Mouse (Mus musculus) heart, adult 18-20 months (tissue): Measurements from ENCODE around the gene Borcs7. TPM values are rescaled to one million over a fixed set of nuclear protein-coding genes. Genes with fewer than 3 reads are reported as not detected.
"Not testable (repeated sequence)": the region's sequence is repeated elsewhere in the genome, so short reads cannot be mapped to it uniquely, and the experiment has no call there.

Source experiments
- DNase-seq, 2 experiments: peaks; one replicate each; pipeline ENCODE4 v3.0.0; 2021 to 2022; ENCODE audit warnings: mixed read lengths in 1 of 2
- total RNA-seq, 2 experiments: library from RNA; stranded (reverse); gene quantifications; 2 replicates each; pipeline ENCODE4 v1.2.3; 2021

The Borcs7 gene
- total RNA-seq, 2 experiments from 2014 or later, result 7.5 to 8.8 TPM

DNA sequence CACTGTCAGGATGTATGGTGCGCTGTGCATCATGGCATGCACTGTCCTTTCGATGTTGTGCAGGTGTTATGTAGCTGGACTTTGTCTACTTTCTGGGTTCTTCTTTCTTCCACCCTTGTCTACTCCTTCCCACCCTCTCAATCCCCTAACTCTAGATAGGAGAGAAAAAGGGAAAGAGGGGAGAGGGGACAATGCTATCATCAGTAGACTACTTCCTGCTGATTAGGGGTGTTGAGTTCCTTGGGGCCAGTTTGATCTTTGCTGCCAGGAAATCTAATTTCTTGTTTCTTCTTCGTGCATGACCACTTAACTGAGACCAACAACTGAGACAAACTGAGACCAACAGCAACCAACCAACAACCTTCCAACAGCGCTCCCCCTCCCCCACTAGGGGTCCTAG, 20.9 kb downstream of the Borcs7 start:
- no peak for DNase-seq

DNA sequence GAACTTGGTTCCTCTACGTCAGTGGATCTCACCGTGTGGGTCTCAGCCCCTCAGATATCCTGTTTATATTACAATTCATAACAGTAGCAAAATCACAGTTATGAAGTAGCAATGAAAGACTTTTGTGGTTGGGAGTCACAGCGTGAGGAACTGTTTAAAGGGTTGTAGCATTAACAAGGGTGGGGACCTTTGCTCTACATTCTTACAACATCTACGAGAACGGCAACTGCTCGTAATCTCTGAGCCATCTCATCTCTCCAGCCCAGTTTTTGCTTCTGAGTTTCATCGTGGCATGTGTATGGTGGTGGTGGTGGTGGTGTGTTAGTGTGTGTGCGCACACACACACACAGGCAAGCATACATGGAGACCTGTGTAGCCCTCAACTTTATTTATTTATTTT, 24.5 kb downstream of the Borcs7 start:
- no peak for DNase-seq

DNA sequence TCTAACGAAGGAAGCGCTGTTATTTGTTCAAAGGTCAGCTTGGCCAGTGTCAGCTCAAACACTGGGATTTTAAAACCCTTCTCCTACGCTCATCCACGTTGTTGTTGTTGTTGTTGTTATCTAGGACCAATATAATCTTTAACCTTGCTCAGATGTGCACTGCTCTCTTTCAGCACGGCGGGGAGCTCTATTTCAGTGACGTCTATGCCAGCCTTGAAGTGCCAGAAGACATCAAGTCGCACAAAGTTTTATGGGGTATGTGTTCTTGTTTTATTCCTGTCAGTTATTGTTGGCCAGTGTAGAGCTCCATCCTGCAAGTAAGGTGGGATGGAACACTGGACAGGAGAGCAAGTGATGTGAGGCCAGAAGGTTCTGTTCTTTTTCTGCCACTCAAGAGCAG, 25.3 kb downstream of the Borcs7 start:
- DNase-seq, result no peak

DNA sequence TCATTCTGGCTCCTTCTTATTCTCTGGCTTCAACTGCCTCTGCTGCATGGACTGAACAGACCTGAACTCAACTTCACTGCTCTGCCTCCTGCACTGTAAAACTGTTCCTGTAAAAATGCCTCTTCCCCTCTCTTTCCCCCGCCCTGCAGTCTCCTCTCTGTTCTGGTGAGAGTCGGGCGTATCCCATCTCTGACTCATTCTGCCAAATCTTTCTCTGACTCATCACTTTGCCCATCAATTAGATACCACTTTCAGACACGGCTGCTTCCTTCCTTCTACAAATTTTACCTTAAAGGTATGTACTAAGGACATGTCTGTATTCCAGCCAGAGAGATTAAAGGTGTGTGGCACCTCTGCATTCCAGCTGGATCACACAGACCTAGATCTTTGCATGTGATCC, 28.4 kb downstream of the Borcs7 start:
- no peak for DNase-seq

DNA sequence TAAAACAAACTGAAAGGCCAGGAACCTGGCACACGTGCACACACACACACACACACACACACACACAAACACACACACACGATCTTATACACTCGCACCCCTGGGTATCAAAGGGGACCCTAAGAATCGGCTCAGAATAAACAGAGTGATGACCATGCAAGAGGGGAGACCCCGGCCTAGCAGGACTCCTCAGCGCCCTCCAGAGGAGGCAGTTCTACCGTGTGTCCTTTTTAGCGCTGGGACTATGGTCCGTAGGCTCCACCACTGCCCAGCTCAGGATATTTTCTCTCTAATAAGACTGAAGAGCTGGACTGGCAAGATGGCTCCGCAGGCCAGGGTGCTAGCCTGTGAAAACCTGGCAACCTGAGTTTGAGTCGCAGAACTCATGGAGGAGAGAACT, 34.7 kb downstream of the Borcs7 start:
- no peak for DNase-seq

DNA sequence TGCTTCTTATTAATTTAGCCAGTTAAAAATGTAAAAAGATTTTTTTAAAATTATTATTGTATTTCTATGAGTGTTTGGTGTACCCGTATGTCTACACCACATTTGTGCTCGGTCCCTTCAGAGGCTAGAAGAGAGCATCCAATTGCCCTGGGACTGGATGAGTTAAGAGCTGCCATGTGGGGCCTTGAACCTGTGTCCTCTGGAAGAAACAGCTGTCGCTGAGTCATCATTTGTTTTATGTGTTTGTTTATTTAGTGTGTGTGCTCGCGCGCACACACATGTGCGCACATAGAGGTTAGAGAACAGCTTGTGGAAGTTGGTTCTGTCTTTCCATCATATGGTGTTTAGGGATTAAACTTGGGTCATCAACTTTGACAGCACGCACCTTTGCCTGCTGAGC, 36.4 kb downstream of the Borcs7 start:
- DNase-seq, result no peak

DNA sequence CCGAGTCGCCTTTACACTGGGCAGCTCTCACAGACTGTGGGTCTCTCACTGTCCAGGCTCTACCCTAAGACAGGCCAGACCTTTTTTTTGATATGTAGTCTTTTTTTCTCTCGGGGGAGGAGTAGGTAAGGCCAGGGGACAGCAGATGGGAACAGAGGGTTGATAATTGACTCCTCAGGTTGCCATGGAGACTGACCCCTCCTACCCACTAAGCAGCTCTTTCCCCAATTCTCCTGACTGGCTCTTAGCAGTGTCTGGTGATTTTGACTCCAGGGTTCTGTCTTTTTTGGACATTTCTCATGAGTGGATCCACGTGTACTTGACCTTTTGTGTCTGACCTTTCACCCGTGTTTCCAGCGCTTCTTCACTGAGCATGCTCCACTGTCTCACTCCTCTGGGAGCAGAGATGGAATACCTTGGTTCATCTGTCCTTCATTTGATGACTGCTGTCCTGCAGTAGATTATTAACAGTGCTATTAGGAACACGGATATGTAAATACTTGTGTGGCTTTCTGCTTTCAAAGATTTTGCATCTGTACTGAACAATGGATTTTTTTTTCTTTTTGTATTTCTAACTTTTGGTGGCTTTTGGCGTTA, 37.5 kb downstream of the Borcs7 start:
- no peak for DNase-seq

DNA sequence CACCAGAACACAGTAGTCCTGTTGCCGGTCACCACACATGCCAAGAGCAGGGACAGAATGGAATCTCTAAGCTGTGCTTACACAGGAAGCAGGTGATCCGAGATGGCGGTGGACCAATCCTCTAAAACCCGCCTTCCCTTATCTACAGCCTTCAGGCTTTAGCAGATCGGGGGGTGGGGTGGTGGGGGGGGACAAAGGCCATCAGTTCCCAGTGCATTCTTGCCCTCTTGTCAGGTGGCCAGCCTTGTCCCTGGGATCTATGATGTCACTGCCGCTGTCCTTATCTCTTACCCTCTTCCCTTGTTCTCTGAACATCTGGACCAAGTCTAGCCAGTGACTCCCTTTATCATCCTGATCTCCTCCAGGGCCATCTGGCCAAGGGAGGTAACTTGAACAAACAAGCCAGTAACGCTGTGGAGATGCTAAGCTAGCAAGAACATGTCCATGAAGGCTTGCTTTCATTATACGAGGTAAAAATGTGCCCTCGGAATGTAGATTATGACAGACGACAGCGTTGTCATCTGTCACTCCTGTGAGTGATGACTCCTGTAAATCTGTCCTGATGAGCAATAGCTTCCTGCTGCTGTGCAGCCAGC, 38.3 kb downstream of the Borcs7 start:
- DNase-seq, result peak in 1 of 2 experiments; percentile 11

DNA sequence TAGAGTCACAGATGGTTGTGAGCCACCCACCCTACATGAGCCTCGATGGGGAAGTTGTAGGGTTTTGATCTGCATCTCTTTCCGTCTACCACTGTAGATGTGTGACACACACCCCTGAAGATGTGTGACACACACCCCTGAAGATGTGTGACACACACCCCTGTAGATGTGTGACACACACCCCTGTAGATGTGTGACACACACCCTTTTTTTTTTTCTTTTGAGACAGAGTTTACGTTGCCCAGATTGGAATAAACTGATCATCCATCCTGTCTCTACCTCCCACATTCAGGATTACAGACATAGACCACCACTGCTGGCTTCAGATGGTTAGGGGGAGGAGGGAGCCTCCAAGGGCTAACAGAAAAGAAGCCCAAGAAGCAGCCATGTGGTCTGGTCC, 39.2 kb downstream of the Borcs7 start:
- no peak for DNase-seq

DNA sequence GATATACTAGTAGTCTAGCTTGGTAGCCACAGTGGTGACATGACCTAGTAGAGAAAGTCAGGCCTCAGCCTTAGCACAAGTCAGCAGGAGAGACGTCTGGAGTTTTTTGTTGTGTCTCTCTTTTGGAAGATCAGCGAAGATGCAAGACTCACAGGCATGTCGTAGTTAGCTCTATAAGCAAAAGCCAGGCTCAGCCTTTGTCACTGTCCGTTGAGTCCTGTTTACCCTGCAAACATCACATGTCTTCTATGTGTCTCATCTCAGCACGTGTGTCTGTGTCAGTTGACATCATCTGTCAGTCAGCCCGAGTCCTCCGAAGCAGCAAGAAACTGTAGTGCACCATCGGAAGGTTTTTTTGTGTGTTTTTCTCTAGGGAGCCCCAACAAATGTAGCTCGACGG, 41.6 kb downstream of the Borcs7 start:
- DNase-seq, result no peak

DNA sequence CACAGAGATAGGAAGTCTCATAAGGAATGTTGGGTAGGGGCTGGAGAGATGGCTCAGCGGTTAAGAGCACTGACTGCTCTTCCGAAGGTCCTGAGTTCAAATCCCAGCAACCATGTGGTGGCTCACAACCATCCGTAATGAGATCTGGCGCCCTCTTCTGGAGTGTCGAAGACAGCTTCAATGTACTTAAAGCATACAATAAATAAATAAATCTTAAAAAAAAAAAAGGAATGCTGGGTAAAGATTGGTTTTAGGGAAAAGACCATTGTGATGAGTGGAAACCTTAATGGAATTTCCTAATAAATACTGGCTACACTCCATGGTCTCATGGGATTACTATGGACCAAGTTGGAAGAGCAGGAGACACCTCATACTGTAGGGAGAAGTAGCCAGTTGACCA, 43.0 kb downstream of the Borcs7 start:
- DNase-seq, result not testable (repeated sequence)

DNA sequence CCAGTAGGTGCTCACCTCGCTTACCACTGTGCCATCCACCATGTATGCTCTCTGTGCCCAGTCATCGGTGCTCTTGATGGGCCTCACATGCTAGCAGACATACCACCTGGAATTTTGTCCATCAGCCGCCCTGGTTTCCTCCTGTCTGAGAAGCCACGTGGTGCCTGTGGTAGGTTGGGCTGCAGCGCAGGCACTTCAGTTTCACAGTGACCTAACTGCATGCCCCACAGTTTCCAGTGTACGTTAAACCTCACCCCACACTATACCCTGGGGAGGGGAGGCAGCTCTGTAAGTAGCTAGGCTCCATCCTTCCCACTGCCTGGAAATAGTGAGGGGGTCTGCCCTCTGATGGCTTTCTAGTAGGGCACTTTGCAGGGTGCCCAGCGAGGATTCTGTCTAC, 43.9 kb downstream of the Borcs7 start:
- no peak for DNase-seq

DNA sequence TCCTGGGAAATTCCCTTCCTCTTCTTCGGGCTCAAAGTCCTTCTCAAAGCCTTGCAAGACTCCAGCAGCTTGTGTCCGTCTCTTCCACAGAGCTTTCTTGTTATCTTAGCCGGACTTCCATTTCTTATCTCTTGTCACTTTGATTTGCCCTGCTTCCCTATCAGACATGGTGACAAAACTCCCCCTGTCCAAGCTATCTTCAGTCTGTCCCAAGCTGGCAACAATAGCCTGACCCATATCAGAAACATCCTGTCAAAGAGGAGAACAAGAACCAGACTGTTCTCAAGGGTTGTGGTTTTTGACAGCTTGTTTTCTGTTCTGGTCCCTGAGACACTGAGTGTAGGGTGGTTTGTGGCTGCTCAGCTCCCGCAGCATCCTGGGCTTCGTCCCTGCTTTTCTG, 45.5 kb downstream of the Borcs7 start:
- peak in 1 of 2 experiments; percentile 25 for DNase-seq

DNA sequence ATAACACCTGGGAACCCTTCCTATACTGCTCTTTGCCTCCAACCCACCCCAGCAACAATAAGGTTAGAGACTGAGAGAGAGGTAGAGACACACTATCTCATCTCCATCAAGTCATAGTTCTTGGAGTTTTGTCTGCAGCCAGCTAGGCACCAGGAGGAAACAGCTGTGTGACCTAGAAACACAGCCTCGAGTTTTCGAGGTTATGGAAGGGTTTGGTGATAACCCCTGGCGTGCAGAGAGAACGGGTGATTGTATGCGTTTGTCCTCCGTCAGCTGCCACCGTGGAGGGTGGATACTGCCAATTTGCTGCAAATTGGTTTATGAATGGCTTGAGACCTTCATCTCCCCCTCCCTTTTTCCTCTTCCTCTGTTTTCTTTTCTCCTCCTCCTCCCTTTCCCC, 47.4 kb downstream of the Borcs7 start:
- DNase-seq, result no peak

DNA sequence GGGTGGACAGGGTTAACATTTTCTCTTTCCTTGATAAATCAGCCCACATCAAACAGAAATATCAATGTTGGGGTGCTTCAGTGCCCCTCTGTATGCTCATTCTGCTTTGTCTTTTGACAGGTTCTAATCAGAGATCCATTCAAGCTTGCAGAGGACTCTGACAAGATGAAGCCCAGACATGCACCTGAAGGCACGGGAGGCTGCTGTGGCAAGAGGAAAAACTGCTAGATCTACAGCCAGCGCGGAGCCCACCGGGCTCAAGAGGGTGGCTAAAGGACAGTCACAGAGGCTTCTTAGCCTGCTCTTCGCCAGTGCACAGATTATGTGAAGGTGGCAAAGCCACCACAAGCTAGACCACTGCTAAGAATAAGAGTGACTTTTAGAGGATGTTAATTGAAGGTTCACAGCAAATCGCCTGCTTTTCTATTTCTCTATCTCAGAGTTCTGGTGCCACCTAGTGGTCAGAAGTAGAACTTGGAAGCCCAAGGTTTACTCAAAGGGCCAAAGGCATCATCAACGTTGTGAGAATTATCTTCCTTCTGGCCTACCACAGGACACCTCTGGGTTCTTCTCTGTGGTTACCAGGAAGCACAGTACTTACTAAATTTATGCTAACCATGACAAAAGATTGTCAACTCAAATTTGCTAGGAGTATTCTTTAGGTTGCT, 50.8 kb downstream of the Borcs7 start:
- peak; percentile 66 to 85 for DNase-seq

DNA sequence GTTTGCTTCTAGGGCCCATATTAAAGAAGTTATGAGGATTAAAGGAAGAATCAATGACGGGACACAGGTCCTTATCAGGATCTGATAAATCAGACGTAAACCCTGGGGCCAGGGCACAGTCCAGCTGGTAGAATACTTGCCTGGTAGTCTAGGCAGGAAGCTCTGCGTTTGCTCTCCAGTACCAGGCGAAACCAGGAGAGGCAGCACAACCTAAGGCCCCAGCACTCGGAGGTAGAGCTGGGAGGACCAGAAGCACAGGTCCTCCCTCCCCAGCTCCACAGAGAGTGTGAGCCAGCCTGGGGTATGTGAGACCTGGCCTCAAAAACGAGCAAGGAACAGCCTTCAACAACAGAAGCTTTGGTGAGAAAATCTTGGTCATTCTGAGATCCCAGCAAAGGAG, 51.9 kb downstream of the Borcs7 start:
- DNase-seq, result no peak

DNA sequence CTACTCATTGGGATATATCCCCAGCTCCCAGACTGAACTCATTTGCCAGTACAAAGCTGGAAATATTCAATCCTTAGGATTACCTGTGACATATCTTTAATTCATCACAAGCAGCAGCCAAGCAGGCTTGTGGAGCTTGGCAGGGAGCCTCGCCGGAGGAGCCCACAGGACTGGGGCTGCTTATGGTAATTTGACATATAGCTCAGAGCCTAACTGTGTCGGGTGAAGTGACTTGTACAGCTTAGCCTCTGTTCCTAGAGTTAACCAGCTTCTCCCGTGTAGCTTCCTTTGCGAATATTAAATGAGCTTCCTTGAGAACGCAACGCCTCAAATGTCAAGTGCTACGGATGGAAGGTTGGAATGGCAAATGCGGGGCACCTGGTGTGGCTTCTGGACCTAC, 55.0 kb downstream of the Borcs7 start:
- no peak for DNase-seq

DNA sequence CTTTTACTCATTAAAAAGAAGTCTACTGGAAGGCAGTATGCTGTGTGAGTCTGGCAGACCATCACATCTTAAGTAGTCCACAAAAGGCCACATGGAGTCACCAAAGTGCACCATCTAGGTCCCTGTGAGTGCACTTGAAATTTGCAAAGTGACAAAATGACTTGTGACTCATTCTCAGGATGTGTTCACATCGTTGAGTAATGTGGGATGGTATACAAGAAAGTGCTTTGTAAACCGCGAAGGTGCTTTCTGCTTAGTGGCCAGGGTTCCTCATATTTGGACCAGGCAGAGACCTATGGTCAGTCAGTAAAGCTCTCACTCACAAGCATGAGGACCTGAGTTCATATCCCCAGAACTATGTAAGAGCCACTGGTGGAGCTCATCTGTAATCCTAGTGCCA, 58.1 kb downstream of the Borcs7 start:
- DNase-seq, result no peak

DNA sequence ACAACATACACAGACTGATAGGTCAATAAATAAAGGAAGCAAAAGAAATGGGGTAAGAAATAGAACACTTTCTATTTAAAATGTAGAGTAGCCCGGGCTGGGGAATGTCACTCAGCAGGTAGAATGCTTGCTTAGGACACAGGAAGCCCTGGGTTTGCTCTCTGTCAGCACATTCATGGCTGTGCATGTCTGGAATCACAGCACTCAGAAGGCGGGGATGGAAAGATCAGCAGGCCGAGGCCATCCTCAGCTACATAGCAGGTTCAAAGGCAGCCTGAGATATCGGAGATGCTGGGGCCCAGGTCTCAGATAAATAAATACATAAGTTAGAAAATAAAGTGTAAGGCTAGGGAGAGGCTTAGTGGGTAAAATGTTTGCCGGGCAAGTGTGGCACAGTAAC, 62.5 kb downstream of the Borcs7 start:
- no peak for DNase-seq

Other genes starting within 250 kb of the Borcs7 start
- 10 to 100 TPM; 33.9 to 38.8 TPM for gene Trim8, start 188.2 kb upstream of the Borcs7 start, total RNA-seq
- 10 to 100 TPM; 34.6 to 38.1 TPM for gene Arl3, start 116.7 kb upstream of the Borcs7 start, total RNA-seq
- 1 to 10 TPM; 2.0 to 2.8 TPM for gene Sfxn2, start 116.5 kb upstream of the Borcs7 start, total RNA-seq
- 10 to 100 TPM; 46.9 to 60.7 TPM for gene Wbp1l, start 90.8 kb upstream of the Borcs7 start, total RNA-seq
- gene Cyp17a1, start 16.7 kb upstream of the Borcs7 start, total RNA-seq, result not detected
- 10 to 100 TPM; 90.6 to 94.2 TPM for gene As3mt, start 17.6 kb downstream of the Borcs7 start, total RNA-seq
- gene Cnnm2, start 71.7 kb downstream of the Borcs7 start, total RNA-seq, result 1 to 10 TPM; 5.7 to 6.7 TPM